Mouse (Mus musculus) kidney, postnatal 25 days (tissue): ENCODE results near the gene Tmem258.

Experiments
- DNase-seq, 2 experiments: peaks; one replicate each; pipeline ENCODE4 v3.0.0; 2021; ENCODE audit warnings: mixed read lengths in 2 of 2

Gene Tmem258

GRCm38 (mm10) chr19:10185876-10186275 lies 17.9 kb upstream of the Tmem258 start:
- no peak for DNase-seq

DNA sequence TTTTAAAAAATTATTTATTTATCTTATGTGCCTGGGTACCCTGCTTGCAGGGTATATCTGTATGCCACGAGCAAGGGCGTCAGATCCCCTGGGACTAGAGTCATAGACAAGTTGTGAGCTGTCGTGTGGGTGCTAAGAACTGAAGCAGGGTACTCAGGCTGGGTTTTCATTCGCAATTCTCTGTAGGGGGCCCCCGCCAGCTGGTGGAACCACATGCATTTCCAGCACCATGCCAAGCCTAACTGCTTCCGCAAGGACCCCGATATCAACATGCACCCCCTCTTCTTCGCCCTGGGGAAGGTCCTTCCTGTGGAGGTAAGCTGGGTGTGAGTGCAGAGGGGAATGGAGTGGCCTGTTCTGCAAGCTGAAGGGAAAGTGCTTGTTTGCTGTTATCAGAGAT lies 17.2 kb upstream of the Tmem258 start:
- no peak for DNase-seq

- DNase-seq = peak; percentile 89 to 94
Observed at GRCm38 (mm10) chr19:10188281-10188811, 15.5 kb upstream of the Tmem258 start.

- peak in 1 of 2 experiments; percentile 57 for DNase-seq
Observed at GRCm38 (mm10) chr19:10189022-10189421, 14.8 kb upstream of the Tmem258 start.

GRCm38 (mm10) chr19:10189940-10190339 lies 13.9 kb upstream of the Tmem258 start:
- no peak for DNase-seq

DNA sequence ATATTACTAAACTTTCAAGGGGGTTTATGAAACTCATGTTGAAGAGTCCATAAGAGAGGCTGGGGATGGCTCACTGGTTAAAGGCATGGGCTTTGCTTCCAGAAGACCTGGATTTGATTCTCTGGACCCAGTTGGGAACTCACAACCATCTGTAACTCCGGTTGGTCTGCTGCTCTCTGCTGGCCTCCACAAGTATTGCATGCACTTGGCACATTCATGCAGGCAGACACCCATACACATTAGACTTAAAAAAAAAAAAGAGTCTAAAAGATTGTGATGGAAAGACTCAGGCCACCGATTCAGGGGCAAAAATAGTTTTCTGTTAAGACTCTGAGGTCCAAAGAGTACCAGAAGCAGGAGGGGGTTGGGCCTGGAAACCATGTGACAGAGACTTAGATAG lies 13.0 kb upstream of the Tmem258 start:
- peak; percentile 81 to 85 for DNase-seq

DNA sequence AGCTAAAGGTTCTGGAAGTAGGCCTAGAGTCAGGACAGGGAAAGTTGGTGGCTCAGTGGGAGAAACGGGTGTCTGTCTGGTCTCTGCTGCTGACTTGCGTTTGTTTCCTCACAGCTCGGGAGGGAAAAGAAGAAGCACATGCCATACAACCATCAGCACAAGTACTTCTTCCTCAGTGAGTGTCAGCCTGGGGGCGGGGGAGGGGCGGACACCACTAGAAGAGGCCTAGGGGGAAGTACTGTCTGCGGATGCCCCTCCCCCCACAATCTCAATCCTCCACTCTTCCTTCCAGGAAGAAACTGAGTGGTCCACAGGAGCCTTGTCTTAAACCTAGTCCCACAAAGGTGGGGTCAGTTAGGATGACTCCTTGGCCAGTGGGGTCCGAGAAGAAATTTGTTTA lies 12.5 kb upstream of the Tmem258 start:
- peak in 1 of 2 experiments; percentile 53 for DNase-seq

DNA sequence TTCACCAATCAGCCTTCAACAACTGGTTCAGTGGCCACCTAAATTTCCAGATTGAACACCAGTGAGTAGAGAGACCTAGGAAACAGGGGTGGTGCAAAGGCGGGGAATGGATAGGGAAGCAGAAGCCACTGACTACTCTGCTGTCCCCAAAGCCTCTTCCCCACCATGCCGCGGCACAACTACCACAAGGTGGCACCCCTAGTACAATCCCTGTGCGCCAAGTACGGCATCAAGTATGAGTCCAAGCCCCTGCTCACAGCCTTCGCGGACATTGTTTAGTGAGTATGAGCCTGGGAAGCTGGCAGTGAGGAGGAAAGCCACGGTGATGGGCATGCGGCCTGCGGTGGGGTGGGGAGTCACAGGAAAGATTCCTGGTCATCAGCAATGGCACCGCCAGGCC lies 9.5 kb upstream of the Tmem258 start:
- DNase-seq = no peak

DNA sequence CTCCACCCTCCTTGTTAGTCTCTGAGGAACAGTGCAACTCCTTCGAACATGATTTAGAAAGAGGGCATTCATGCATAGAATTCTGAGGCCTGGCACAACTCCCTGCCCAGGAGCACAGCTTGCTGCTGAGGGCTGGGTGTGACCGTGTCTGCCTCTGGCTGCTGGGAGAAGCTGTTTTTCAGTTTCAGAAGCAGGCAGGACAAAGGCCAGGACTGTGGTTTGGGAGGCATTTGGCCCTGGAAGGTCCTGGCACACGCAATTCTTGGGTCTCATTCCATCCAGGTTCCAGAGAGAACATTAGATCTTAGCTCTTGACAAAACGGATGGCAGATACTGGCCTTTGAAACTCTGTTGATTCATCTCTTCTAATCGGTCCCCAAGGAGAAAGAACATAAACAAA lies 8.6 kb upstream of the Tmem258 start:
- DNase-seq = peak; percentile 72 to 85

DNA sequence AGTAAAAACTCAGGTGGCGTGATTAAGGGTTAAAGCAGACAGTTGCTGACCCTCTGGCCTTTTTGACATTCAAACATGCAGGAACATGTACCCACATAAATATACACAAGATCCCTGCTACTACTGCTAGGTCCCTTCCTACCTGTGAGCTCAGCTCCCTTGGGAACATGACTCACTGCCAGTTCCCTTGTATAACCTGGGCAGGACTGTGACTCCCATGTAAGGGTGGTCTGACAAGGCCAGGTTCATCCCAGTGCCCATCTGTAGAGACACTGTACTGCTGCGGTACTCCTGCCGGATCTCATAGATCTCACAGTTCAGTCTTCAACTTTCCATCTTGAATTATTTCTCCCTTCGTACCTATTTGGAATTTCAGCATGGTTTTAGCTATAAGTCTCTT lies 6.7 kb upstream of the Tmem258 start:
- no peak for DNase-seq

DNA sequence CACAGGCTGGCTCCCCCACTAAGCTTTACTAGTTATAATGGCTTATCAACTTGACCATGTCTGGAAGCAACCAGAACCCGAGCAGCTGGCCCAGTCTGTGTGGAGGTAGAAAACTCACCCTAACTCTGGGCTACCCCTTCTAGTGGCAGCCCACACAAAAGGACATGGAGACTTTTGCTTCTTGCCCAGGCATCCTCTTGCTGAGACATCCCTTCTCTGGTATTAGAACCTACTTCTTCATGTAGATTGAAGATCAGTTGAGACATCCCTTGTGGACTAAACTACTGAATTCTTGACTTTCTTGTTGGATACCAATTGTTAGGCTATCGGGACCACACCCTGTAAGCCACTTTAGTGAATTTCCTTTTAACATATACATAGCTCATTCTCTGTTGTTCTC lies 5.5 kb upstream of the Tmem258 start:
- DNase-seq = no peak

DNA sequence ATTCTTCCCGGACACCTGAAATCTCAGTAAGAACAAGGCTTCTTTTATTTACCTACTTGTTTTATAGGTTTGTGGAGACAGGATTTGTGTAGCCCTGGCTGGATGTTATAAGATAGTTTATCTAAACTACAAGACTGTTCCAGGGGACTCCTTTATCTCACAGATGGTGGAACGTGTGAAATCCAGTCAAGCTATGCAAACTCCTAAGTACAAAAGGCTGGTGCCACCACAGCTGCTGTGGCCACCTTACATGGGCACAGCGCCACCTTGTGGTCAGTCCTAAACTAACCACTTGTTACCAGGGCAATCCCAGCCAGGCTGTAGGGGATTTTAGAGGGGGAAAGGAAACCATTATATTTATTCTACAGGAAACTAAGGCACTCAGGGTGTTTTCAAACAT lies 5.1 kb upstream of the Tmem258 start:
- peak; percentile 85 to 91 for DNase-seq

DNA sequence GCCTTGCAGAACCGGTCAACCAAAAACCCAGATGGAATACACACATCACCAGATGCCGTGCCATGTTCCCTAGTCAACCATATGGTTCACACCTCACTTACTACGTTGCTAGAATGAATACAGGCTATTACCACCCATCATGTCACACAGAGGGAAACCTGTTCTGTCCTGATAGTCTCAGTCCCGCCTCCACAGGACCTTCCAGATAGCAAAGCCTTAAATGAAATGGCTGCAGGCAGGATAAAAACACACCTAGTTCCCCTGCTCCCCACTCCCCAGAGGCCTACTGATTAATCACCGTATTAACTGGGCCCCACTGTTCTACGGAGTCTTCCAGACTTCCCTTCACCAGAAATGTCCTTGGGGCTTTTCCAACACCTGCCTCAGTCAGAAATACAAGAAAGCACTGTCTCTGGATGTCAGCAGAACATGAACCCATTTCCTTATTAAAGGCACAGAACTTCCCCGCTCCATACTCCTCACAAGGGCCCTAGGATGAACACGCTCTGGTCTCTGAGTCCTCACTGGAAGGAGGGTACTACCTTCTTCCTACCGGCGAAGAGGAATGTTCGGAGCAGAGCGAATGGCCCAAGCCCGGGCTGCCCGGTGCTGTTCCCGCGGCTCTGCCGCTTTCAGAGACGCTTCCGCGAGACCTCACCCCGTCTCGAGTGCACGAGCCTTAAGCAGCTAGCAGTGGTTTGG lies 517 bp upstream of the Tmem258 start:
- no peak for DNase-seq

DNA sequence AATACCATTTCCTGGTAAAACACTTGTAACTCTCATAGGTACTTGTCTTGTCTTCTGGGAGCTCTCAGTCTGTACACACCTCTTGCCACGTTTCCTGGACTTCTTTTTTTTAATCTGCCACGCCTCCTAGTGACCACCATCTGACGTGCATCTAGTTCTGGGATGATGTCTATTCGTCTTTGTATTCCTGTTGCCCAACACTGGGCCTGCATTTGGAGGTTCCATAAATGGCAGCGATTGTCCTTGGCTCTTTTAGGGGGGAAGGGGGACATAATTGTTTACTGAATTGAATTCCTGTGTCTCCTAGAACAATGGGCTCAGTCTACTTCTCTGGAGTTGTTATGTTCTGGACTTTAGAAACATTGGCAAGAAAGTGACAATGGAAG lies 795 bp downstream of the Tmem258 start:
- DNase-seq = peak in 1 of 2 experiments; percentile 29

- DNase-seq = no peak
Observed at GRCm38 (mm10) chr19:10205051-10205450, 1.2 kb downstream of the Tmem258 start.

DNA sequence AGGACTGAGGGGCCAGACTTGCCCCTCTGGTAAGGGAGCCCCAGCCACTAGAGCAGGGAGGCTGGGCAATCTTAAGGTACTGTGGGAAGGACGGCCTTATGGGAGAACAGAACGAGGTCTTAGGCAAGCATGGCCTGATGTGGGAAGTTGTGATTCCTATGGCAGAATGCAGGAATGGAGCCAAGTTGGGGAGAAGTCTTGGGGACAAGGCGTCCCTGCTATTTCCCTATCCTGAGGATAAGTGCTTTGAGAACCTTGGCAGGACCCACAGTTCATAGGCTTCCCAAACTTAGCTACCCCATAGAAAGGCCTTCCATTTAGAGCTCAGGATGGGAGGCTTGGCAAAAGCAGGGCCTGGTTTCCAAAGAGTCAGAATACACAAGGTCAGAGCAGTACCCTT lies 5.0 kb downstream of the Tmem258 start:
- DNase-seq = no peak

- no peak for DNase-seq
Observed at GRCm38 (mm10) chr19:10210885-10211284, 7.1 kb downstream of the Tmem258 start.

- DNase-seq = no peak
Observed at GRCm38 (mm10) chr19:10213796-10214471, 10.1 kb downstream of the Tmem258 start.

- DNase-seq = no peak
Observed at GRCm38 (mm10) chr19:10216101-10216500, 12.3 kb downstream of the Tmem258 start.

- peak in 1 of 2 experiments; percentile 77 for DNase-seq
Observed at GRCm38 (mm10) chr19:10219108-10219507, 15.3 kb downstream of the Tmem258 start.

DNA sequence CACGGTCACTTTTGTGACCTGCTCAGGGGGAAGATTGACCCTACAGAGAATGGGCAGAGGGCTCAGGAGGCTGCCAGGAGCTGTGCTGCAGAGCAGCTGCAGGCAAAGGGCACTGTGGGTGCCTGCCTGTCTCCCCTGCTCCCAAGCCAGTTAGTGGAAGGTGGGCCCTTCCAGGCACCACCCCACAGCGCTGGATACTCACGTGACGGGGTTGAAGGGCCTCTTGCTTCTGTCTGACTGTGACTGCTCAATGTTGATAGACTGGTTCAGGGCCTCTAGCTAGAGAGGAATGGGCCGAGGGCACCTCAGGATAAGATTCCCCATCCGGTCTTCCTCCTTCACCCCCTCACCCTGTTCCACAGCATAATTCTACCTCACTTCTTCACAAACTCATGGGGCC lies 15.8 kb downstream of the Tmem258 start:
- DNase-seq = no peak

DNA sequence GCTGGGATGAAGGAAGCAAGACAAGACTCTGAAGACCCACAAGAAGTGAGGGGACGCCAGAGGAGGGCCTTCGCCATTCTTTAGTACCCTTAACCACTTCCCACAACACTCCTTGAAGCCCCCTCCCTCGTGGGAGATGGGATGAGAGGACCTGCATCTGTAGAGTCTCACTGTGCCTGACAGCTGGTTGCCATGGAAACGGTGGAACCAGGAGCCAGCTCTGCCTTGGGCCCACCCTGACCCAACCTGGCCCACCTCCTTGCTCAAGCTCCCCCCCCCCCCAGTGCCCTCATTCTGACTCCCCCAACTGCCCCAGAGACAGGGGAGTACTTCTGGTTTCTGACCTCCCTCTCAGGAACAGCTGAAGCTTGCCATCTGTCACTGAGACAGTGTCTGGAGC lies 17.8 kb downstream of the Tmem258 start:
- no peak for DNase-seq

- no peak for DNase-seq
Observed at GRCm38 (mm10) chr19:10222656-10223055, 18.8 kb downstream of the Tmem258 start.

GRCm38 (mm10) chr19:10223561-10223960 lies 19.7 kb downstream of the Tmem258 start:
- no peak for DNase-seq
